Mouse (Mus musculus) hindbrain, embryonic 10.5 days (tissue): ENCODE results near the gene Sod2. TPM values are rescaled to one million over a fixed set of nuclear protein-coding genes. Genes with fewer than 3 reads are reported as not detected.
"Not testable (repeated sequence)": the region's sequence is repeated elsewhere in the genome, so short reads cannot be mapped to it uniquely, and the experiment has no call there.

ENCODE experiments used
- DNase-seq: peaks from one replicate; pipeline ENCODE4 v3.0.0-alpha.2; 2017; ENCODE audit warnings: low spot score
- H3K27ac ChIP-seq: fragments of 300-500 bp; sonication (generic); 2 replicates; pipeline ENCODE4 v1.5.1; 2016; ENCODE audit warnings: mild to moderate bottlenecking, moderate library complexity
- H3K27me3 ChIP-seq: fragments of 300-500 bp; sonication (generic); 2 replicates; pipeline ENCODE4 v1.6.1; 2016; ENCODE audit warnings: mild to moderate bottlenecking; ENCODE audit not compliant: poor library complexity, insufficient read depth, severe bottlenecking
- H3K36me3 ChIP-seq: fragments of 300-500 bp; sonication (generic); 2 replicates; pipeline ENCODE4 v1.6.1; 2016; ENCODE audit warnings: mild to moderate bottlenecking, moderate library complexity
- H3K4me1 ChIP-seq: fragments of 300-500 bp; sonication (generic); replicated peaks from 2 replicates; pipeline ENCODE4 v1.6.1; 2016; ENCODE audit warnings: mild to moderate bottlenecking
- H3K4me3 ChIP-seq: fragments of 300-500 bp; sonication (generic); 2 replicates; pipeline ENCODE4 v1.5.1; 2016; ENCODE audit warnings: mild to moderate bottlenecking, moderate library complexity
- H3K9me3 ChIP-seq: fragments of 300-500 bp; sonication (generic); 2 replicates; pipeline ENCODE4 v1.6.1; 2016; ENCODE audit warnings: mild to moderate bottlenecking, moderate library complexity
- WGBS: fragments of 180-500 bp; shearing (Covaris S2); methylation state at CpG from one replicate; pipeline ENCODE4 v1.1.7; 2016; 5-methylcytosine and 5-hydroxymethylcytosine counted together
- polyA plus RNA-seq: library from polyadenylated mRNA; unstranded; fragments of >200 nt; fragmentation: Nextera tagmentation; extraction: Ambion mirVana; gene quantifications from 2 replicates; pipeline ENCODE4 v1.2.1, GENCODE M21; 2016

Sod2 gene
- polyA plus RNA-seq, 1 experiment from 2014 or later, result 108 TPM

DNA sequence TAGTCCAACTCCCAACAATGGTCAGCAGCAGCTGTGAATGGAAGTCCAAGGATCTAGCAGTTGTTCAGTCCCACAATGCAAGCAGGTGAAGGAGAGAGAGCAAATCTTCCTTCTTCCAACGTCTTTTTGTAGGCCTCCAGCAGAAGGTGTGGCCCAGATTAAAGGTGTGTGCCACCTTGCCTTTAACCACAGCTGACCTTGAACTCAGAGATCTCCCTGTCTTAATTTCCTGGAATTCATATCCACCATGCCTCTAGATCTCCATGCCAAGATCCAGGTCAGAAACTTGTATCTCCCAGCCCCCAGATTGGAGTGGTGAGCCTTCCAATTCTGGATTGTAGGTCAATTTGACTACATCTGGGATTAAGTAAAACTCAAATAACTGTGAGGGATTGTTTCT is 12.6 kb upstream of the Sod2 start, which contains the start of gene Wtap:
Gene Wtap (minus strand): TSS at position 101 of the 400 bp plus-strand sequence.
- H3K4me1 ChIP-seq, result peaks cover 17% of the 10 kb centered on the region
- no peaks in the 10 kb centered on the region for H3K27me3 ChIP-seq
- peaks cover 3% of the 10 kb centered on the region for H3K36me3 ChIP-seq
- no peaks in the 10 kb centered on the region for H3K9me3 ChIP-seq
- H3K4me3 ChIP-seq, result peak within 1 kb of the TSS; percentile 98
- H3K27ac ChIP-seq, result peak within 1 kb of the TSS; percentile 100
- DNase-seq, result no peak
- 88% methylated on average over 1 of the region's 1 CpGs for WGBS

DNA sequence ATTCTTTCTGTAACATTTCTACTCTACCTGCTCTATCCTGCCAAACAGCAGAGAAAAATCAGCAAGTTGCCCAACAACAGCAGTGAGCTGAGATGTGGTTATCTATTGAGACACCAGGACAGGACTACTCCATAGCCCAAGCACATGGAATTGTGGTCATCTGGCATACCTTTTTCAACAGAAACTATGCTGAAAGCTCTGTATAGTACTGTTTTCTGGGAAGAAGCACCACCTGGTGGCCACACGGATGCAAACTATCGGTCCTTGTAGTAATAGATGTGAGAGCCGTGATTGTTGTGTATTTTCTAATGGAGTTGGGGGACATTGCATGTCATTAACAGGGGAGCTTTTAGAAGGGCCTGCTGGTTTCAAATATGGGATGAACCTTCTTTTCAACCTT is 10.3 kb upstream of the Sod2 start:
- Histone ChIP-seq H3K4me3 (no peak overlapping the region), H3K36me3 (no peaks in the 10 kb centered on the region), H3K4me1 (peaks cover 7% of the 10 kb centered on the region; the same call in 1 of the 2 replicates), H3K27me3 (no peaks in the 10 kb centered on the region), H3K9me3 (no peaks in the 10 kb centered on the region), H3K27ac (no peak overlapping the region)
- WGBS, result 24% methylated on average over 3 of the region's 3 CpGs
- DNase-seq, result peak; percentile 29

DNA sequence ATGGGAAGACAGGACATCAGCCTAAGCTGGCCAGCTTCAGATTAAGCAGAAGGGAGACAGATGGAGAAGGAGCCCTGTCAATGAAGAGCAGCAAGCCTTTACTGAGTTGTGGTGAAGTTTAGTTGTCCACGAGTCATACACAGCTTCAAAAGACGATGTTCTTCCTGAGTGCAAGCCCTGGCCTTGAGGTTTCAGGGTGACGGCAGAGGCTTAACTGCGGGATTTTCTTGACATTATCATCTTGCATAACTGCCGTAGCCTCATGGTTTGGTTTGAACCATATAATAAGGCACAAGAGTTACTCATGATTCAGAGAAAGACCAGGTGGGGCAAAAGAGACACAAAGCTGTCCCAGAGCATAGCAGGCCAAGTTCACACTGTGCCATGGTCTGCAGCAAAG is 8.8 kb upstream of the Sod2 start:
- Histone ChIP-seq H3K4me3 (no peak overlapping the region), H3K9me3 (no peaks in the 10 kb centered on the region), H3K36me3 (no peaks in the 10 kb centered on the region), H3K4me1 (peaks cover 7% of the 10 kb centered on the region; the same call in 1 of the 2 replicates), H3K27me3 (no peaks in the 10 kb centered on the region), H3K27ac (no peak overlapping the region)
- WGBS, result 88% methylated on average over 5 of the region's 5 CpGs
- DNase-seq, result no peak

DNA sequence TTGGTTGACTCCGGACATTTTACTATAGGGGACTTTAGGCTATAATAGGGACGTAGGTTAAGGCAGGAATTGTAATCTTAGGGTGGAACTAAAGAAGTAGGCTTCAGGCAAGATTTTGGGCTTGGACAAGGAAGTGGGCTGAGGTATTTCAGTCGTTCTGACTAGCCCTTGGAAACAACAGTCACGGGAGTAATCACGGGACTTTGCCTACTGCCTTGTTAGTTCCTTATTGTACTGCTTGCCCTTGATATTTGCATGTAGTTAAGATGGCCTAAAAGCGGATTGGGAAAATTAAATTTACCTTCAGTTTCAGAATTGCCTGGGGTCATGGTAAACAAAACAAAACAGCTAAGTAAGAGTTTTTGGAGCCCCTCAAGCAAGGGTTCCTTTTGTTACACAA is 7.6 kb upstream of the Sod2 start:
- H3K27ac ChIP-seq, result no peak overlapping the region
- H3K4me1 ChIP-seq, result no peaks in the 10 kb centered on the region
- no peak for DNase-seq
- no peaks in the 10 kb centered on the region for H3K36me3 ChIP-seq
- no peaks in the 10 kb centered on the region for H3K9me3 ChIP-seq
- no peaks in the 10 kb centered on the region for H3K27me3 ChIP-seq
- 81% methylated on average over 6 of the region's 6 CpGs for WGBS
- no peak overlapping the region for H3K4me3 ChIP-seq

DNA sequence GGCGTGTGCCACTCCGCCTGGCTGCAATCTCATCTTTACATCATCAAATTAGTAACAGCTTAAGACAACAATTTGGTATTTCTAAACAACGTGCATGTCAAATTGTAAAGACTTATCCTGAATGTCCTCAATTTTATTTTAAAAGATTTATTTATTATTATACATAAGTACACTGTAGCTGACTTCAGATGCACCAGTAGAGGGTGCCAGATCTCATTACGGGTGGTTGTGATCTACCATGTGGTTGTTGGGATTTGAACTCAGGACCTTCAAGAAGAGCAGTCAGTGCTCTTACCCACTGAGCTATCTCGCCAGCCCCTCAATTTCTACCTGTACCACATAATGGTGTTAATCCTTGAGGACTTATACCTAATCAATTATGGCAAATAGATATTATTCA is 4.4 kb upstream of the Sod2 start:
- not testable (repeated sequence) for H3K4me1 ChIP-seq, H3K9me3 ChIP-seq, DNase-seq, H3K27ac ChIP-seq, H3K4me3 ChIP-seq, H3K27me3 ChIP-seq, H3K36me3 ChIP-seq
- WGBS, result 91% methylated on average over 5 of the region's 5 CpGs

DNA sequence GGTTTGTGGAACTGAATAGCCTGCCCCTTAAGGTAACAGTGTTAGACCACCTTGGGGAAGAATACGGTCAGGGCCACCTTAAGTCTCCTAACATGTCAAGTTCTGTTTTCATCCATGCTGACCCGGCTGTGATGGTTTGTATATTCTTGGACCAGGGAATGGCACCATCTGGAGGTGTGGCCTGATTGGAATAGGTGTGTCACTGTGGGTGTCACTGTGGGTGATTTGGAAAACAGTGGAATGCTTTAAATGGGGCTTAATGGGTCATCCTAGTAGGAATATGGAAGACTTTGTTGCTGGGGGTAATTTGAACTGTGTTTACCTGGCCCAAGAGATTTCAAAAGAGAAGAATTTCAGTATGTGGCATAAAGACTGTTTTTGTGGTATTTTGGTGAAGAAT is 2.2 kb upstream of the Sod2 start:
- not testable (repeated sequence) for H3K27ac ChIP-seq, DNase-seq, H3K36me3 ChIP-seq, H3K9me3 ChIP-seq, H3K27me3 ChIP-seq, H3K4me3 ChIP-seq
- WGBS, result 88% methylated on average over 2 of the region's 2 CpGs
- H3K4me1 ChIP-seq, result peaks cover 14% of the 10 kb centered on the region

DNA sequence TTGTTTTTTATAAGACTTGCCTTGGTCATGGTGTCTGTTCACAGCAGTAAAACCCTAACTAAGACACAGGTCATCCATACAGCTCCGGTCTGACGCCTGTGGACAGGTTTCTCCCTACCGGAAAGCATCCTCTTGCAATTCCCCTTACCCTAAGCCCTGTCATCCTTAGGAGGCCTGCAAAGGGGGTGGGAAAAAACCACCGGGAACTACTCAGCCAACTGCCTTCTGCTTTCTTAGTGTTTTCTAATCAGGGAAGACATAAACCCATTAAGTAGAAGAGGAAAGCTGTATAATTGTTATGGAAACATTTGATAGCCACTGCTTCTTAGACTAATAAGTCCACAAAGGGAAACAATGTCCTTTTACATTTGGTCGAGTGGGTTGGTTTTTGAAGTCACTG is 338 bp downstream of the Sod2 start:
- DNase-seq, result no peak
- H3K36me3 ChIP-seq, result peaks cover 15% of the 10 kb centered on the region
- no peaks in the 10 kb centered on the region for H3K9me3 ChIP-seq
- 58% methylated on average over 5 of the region's 5 CpGs for WGBS
- H3K27me3 ChIP-seq, result no peaks in the 10 kb centered on the region
- H3K4me1 ChIP-seq, result peaks cover 14% of the 10 kb centered on the region
- peak overlapping the region; percentile 92 for H3K4me3 ChIP-seq
- peak overlapping the region; percentile 88 for H3K27ac ChIP-seq

DNA sequence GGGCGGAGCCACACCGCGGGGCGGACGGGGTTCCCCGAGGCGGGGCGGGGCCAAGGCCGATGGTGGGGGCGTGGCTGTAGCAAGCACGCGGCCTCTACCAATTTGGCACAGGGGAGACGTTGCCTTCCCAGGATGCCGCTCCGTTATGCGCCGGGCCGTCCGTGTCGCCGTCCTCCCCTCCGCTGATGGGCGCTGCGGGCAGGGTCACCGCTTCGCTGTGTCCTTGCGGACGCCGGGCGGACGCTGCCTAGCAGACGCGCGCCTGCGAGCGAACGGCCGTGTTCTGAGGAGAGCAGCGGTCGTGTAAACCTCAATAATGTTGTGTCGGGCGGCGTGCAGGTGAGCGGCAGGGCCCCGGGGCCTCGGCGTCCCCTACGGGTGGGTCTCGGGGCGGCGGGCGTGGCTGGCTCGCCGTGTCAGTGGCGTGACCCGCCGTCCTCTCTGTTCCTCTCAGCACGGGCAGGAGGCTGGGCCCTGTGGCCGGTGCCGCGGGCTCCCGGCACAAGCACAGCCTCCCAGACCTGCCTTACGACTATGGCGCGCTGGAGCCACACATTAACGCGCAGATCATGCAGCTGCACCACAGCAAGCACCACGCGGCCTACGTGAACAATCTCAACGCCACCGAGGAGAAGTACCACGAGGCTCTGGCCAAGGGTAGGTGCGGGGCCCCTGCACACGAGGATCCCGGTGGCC is 1.2 kb downstream of the Sod2 start:
- Histone ChIP-seq H3K36me3 (peaks cover 24% of the 10 kb centered on the region), H3K4me1 (peaks cover 14% of the 10 kb centered on the region), H3K9me3 (no peaks in the 10 kb centered on the region), H3K27me3 (no peaks in the 10 kb centered on the region), H3K4me3 (peak overlapping the region; percentile 92), H3K27ac (peak overlapping the region; percentile 88)
- under 1% methylated on average over 76 of the region's 76 CpGs for whole genome bisulfite sequencing
- peak; percentile 99 for DNase-seq

DNA sequence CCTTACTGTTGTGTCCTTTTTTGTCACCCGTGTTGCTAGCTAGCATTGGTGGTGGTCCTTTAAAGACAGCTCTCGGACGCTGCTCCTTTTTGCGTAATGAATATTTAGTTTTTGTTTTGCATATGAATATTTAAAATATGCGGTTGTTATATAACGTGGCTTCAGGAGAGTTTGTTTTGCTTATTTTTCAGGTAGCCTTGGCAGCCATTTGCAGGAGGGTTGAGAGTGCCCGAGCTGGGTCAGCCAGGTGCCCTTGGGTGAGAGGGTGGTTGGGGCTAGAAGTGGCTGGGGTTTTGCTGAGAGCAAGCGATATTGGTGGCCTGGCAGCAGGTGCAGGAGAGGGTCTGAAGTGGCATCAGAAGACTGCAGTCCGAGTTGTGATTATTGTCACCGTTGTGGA is 1.9 kb downstream of the Sod2 start:
- peak overlapping the region; percentile 92 for H3K4me3 ChIP-seq
- peaks cover 14% of the 10 kb centered on the region for H3K4me1 ChIP-seq
- peaks cover 30% of the 10 kb centered on the region for H3K36me3 ChIP-seq
- H3K9me3 ChIP-seq, result no peaks in the 10 kb centered on the region
- H3K27me3 ChIP-seq, result no peaks in the 10 kb centered on the region
- peak overlapping the region; percentile 88 for H3K27ac ChIP-seq
- DNase-seq, result no peak
- 5% methylated on average over 10 of the region's 10 CpGs for WGBS

DNA sequence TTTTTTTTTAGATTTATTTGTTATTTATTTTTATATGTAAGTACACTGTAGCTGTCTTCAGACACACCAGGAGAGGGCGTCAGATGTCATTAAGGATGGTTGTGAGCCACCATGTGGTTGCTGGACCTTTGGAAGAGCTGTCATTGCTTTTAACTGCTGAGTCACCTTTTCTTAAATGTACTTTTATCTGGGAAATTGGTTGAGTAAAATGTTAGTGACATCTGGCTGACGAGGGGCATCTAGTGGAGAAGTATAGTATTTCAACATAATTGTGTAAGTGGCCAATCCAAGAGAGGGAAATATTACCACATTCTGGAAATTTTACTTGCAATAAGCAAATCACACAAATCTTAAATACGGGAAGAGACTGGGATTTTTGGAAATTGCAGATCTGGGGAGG is 3.2 kb downstream of the Sod2 start:
- peaks cover 44% of the 10 kb centered on the region for H3K36me3 ChIP-seq
- H3K27me3 ChIP-seq, result no peaks in the 10 kb centered on the region
- H3K27ac ChIP-seq, result no peak overlapping the region
- peaks cover 14% of the 10 kb centered on the region for H3K4me1 ChIP-seq
- no peaks in the 10 kb centered on the region for H3K9me3 ChIP-seq
- 50% methylated on average over 3 of the region's 3 CpGs for WGBS
- DNase-seq, result no peak
- H3K4me3 ChIP-seq, result no peak overlapping the region

DNA sequence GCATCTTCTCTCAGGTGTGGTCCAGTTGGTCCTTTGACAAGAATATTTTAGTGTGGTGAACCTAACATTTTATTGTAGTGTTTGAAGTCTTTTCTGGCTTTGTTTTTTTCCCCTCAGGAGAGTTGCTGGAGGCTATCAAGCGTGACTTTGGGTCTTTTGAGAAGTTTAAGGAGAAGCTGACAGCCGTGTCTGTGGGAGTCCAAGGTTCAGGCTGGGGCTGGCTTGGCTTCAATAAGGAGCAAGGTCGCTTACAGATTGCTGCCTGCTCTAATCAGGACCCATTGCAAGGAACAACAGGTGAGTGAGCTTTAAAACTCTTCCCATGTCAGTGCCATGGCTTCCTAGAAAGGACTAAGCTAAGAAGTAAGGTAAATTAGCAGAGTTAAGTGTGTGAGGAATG is 6.7 kb downstream of the Sod2 start:
- Histone ChIP-seq H3K36me3 (peaks cover 59% of the 10 kb centered on the region), H3K9me3 (no peaks in the 10 kb centered on the region), H3K27ac (no peak overlapping the region), H3K27me3 (no peaks in the 10 kb centered on the region), H3K4me3 (no peak overlapping the region), H3K4me1 (peaks cover 9% of the 10 kb centered on the region)
- DNase-seq, result no peak
- WGBS, result 72% methylated on average over 3 of the region's 3 CpGs

DNA sequence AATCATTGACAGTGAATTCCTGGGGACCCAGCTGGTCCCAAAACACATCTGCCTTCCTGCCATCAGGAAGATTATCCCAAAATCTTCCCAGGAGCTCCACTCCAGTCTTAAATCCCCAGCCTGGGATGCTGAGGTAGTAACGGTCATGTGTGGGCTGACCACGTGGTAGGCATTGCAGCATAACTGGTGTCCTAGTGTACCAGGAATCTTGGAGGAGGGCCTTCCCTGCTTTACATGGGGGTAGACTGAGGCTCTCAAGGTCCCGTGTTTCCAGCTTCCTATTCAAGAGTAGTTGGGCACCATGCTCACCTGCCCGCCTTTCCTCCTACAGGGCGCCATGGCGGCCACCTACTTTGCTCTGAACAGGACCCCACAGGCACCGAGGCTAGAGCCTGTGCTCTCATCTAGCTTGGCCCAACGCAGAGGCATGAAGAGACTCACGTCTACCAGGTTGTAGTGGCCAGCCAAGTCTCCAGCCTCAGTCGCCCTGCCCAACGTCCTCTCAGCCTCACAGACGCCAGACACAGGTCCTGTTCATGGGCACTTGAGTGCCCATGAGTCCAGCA is 30.1 kb downstream of the Sod2 start:
- 82% methylated on average over 5 of the region's 12 CpGs for WGBS
- not testable (repeated sequence) for H3K27me3 ChIP-seq, H3K4me3 ChIP-seq, H3K36me3 ChIP-seq, DNase-seq, H3K9me3 ChIP-seq, H3K27ac ChIP-seq, H3K4me1 ChIP-seq

DNA sequence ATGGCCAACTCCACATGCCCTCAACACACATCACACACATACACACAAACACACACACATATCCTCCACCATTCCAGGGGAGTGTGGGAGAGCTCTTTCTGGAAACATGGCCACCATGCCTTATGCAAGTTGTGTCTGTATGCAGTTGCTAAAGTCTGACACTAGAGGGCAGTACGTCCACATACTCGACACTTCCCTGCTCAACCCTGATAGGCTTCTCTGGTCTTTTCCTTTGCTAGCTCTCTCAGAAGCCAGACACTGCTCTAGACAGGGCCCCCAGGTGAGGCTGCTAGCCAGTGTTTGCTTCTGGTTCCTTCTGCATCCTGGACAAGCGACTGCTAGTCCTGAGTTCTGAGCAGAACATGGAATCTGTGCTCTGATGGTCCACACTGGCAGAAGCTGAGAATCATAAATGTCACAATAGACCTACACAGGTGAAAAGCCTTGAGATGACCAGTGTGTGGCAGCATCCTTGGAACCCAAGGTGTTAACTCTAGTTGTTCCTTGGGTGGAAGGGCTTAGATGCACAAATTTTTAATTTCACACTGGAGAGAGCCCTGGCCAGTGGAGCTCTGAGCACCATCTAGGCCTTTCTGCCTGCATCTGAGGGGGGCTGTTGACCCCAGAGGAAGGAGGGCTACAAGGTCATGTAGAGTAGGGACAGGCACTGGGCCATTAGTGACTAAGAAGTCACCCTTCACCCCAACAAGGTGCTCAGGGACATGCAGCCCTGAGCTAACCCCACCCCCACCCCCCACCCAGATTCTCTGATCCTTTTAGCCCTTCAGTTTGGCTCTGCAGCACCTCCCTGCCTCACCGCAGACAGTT is 37.4 kb downstream of the Sod2 start:
- 7% methylated on average over 4 of the region's 4 CpGs for WGBS
- not testable (repeated sequence) for H3K4me1 ChIP-seq, H3K9me3 ChIP-seq, H3K27ac ChIP-seq, H3K4me3 ChIP-seq, H3K27me3 ChIP-seq, H3K36me3 ChIP-seq
- peak; percentile 43 for DNase-seq
